Mouse (Mus musculus) hindbrain, embryonic 12.5 days (tissue): ENCODE results near the gene Ankrd11. TPM values are rescaled to one million over a fixed set of nuclear protein-coding genes. Genes with fewer than 3 reads are reported as not detected.

Experiments used
- ATAC-seq: fragments of 200-750 bp; cut with Nextera tagmentation; 2 replicates; pipeline ENCODE4 v1.8.0; 2017; ENCODE audit warnings: moderate TSS enrichment; ENCODE audit not compliant: low FRiP score
- H3K27ac ChIP-seq: fragments of 300-500 bp; sonication (generic); 2 replicates; pipeline ENCODE4 v1.5.1; 2016; ENCODE audit warnings: mild to moderate bottlenecking
- H3K27me3 ChIP-seq: fragments of 300-500 bp; sonication (generic); 2 replicates; pipeline ENCODE4 v1.6.1; 2016; ENCODE audit warnings: mild to moderate bottlenecking
- H3K36me3 ChIP-seq: fragments of 300-500 bp; sonication (generic); 2 replicates; pipeline ENCODE4 v1.6.1; 2016; ENCODE audit warnings: mild to moderate bottlenecking
- H3K4me1 ChIP-seq: fragments of 300-500 bp; sonication (generic); 2 replicates; pipeline ENCODE4 v1.6.1; 2016
- H3K4me2 ChIP-seq: fragments of 300-500 bp; sonication (generic); replicated peaks from 2 replicates; pipeline ENCODE4 v1.6.1; 2016; ENCODE audit warnings: mild to moderate bottlenecking
- H3K4me3 ChIP-seq: fragments of 300-500 bp; sonication (generic); 2 replicates; pipeline ENCODE4 v1.5.1; 2016; ENCODE audit warnings: mild to moderate bottlenecking
- H3K9ac ChIP-seq: fragments of 300-500 bp; sonication (generic); 2 replicates; pipeline ENCODE4 v1.6.1; 2016; ENCODE audit warnings: mild to moderate bottlenecking, moderate library complexity
- H3K9me3 ChIP-seq: fragments of 300-500 bp; sonication (generic); replicated peaks from 2 replicates; pipeline ENCODE4 v1.6.1; 2016; ENCODE audit warnings: mild to moderate bottlenecking
- WGBS: fragments of 180-500 bp; shearing (Covaris S2); methylation state at CpG from one replicate; pipeline ENCODE4 v1.1.7; 2016; 5-methylcytosine and 5-hydroxymethylcytosine counted together
- polyA plus RNA-seq: library from polyadenylated mRNA; unstranded; fragments of >200 nt; fragmentation: Nextera tagmentation; extraction: Ambion mirVana; gene quantifications from 2 replicates; pipeline ENCODE4 v1.2.1, GENCODE M21; 2016

Ankrd11 gene
- polyA plus RNA-seq, 1 experiment from 2014 or later = 90.1 TPM

GRCm38 (mm10) chr8:122976046-122976445 lies 66.0 kb downstream of the Ankrd11 start:
- ATAC-seq = no peak
- Histone ChIP-seq H3K9ac (no peak overlapping the region), H3K4me1 (0 out of 2 replicates have a peak, but pooled peaks cover 3% of the 10 kb centered on the region), H3K36me3 (no peaks in the 10 kb centered on the region), H3K27me3 (no peaks in the 10 kb centered on the region), H3K9me3 (no peaks in the 10 kb centered on the region), H3K27ac (no peak overlapping the region), H3K4me2 (no peak overlapping the region), H3K4me3 (no peak overlapping the region)
- WGBS = 95% methylated on average over 4 of the region's 4 CpGs

GRCm38 (mm10) chr8:122969964-122970620 lies 72.0 kb downstream of the Ankrd11 start:
- Histone ChIP-seq H3K9ac (no peak overlapping the region), H3K4me3 (no peak overlapping the region), H3K9me3 (no peaks in the 10 kb centered on the region), H3K27ac (no peak overlapping the region), H3K36me3 (0 out of 2 replicates have a peak, but pooled peaks cover 10% of the 10 kb centered on the region), H3K4me1 (no peaks in the 10 kb centered on the region), H3K4me2 (no peak overlapping the region), H3K27me3 (no peaks in the 10 kb centered on the region)
- no peak for ATAC-seq
- WGBS = 94% methylated on average over 3 of the region's 3 CpGs

GRCm38 (mm10) chr8:122968145-122968544 lies 73.9 kb downstream of the Ankrd11 start:
- Histone ChIP-seq H3K4me3 (no peak overlapping the region), H3K9me3 (no peaks in the 10 kb centered on the region), H3K27ac (no peak overlapping the region), H3K4me1 (no peaks in the 10 kb centered on the region), H3K9ac (no peak overlapping the region), H3K4me2 (no peak overlapping the region), H3K36me3 (0 out of 2 replicates have a peak, but pooled peaks cover 10% of the 10 kb centered on the region), H3K27me3 (no peaks in the 10 kb centered on the region)
- ATAC-seq = no peak
- WGBS = 88% methylated on average over 3 of the region's 3 CpGs

GRCm38 (mm10) chr8:122966638-122967037 lies 75.4 kb downstream of the Ankrd11 start:
- Histone ChIP-seq H3K27ac (no peak overlapping the region), H3K4me2 (no peak overlapping the region), H3K4me3 (no peak overlapping the region), H3K36me3 (0 out of 2 replicates have a peak, but pooled peaks cover 10% of the 10 kb centered on the region), H3K9ac (no peak overlapping the region), H3K27me3 (no peaks in the 10 kb centered on the region), H3K9me3 (no peaks in the 10 kb centered on the region), H3K4me1 (0 out of 2 replicates have a peak, but pooled peaks cover 2% of the 10 kb centered on the region)
- ATAC-seq = no peak
- WGBS = 88% methylated on average over 3 of the region's 3 CpGs

- H3K27me3 ChIP-seq = no peaks in the 10 kb centered on the region
- peaks cover 10% of the 10 kb centered on the region; the same call in 1 of the 2 replicates for H3K4me1 ChIP-seq
- no peaks in the 10 kb centered on the region for H3K36me3 ChIP-seq
- no peak for ATAC-seq
- 58% methylated on average over 5 of the region's 5 CpGs for WGBS
- no peak overlapping the region for H3K4me3 ChIP-seq
- no peak overlapping the region for H3K9ac ChIP-seq
- H3K27ac ChIP-seq = no peak overlapping the region
- H3K4me2 ChIP-seq = no peak overlapping the region
- no peaks in the 10 kb centered on the region for H3K9me3 ChIP-seq
Measured at GRCm38 (mm10) chr8:122962046-122962445, 80.0 kb downstream of the Ankrd11 start.

- Histone ChIP-seq H3K9ac (no peak overlapping the region), H3K4me3 (no peak overlapping the region), H3K9me3 (no peaks in the 10 kb centered on the region), H3K36me3 (no peaks in the 10 kb centered on the region), H3K27me3 (no peaks in the 10 kb centered on the region), H3K4me2 (no peak overlapping the region), H3K4me1 (peaks cover 10% of the 10 kb centered on the region; the same call in 1 of the 2 replicates), H3K27ac (no peak overlapping the region)
- WGBS = 68% methylated on average over 2 of the region's 2 CpGs
- ATAC-seq = no peak
Measured at GRCm38 (mm10) chr8:122961458-122961857, 80.6 kb downstream of the Ankrd11 start.

- H3K9me3 ChIP-seq = no peaks in the 10 kb centered on the region
- no peak overlapping the region for H3K9ac ChIP-seq
- H3K4me1 ChIP-seq = peaks cover 10% of the 10 kb centered on the region; the same call in 1 of the 2 replicates
- no peaks in the 10 kb centered on the region for H3K27me3 ChIP-seq
- H3K27ac ChIP-seq = no peak overlapping the region
- ATAC-seq = no peak
- WGBS = 23% methylated on average over 1 of the region's 1 CpGs
- H3K4me2 ChIP-seq = no peak overlapping the region
- H3K36me3 ChIP-seq = no peaks in the 10 kb centered on the region
- H3K4me3 ChIP-seq = no peak overlapping the region
Measured at GRCm38 (mm10) chr8:122960932-122961331, 81.1 kb downstream of the Ankrd11 start.

GRCm38 (mm10) chr8:122960323-122960722 lies 81.8 kb downstream of the Ankrd11 start:
- no peak overlapping the region for H3K4me2 ChIP-seq
- no peak for ATAC-seq
- no peaks in the 10 kb centered on the region for H3K36me3 ChIP-seq
- no peak overlapping the region for H3K27ac ChIP-seq
- no peaks in the 10 kb centered on the region for H3K27me3 ChIP-seq
- H3K9ac ChIP-seq = no peak overlapping the region
- H3K9me3 ChIP-seq = no peaks in the 10 kb centered on the region
- peaks cover 10% of the 10 kb centered on the region; the same call in 1 of the 2 replicates for H3K4me1 ChIP-seq
- no peak overlapping the region for H3K4me3 ChIP-seq
- WGBS = 92% methylated on average over 5 of the region's 5 CpGs

GRCm38 (mm10) chr8:122955997-122956396 lies 86.1 kb downstream of the Ankrd11 start:
- WGBS = 90% methylated on average over 3 of the region's 3 CpGs
- ATAC-seq = no peak
- H3K4me2 ChIP-seq = no peak overlapping the region
- no peaks in the 10 kb centered on the region for H3K27me3 ChIP-seq
- no peaks in the 10 kb centered on the region for H3K36me3 ChIP-seq
- no peaks in the 10 kb centered on the region for H3K9me3 ChIP-seq
- no peak overlapping the region for H3K9ac ChIP-seq
- no peak overlapping the region for H3K27ac ChIP-seq
- H3K4me3 ChIP-seq = no peak overlapping the region
- peaks cover 3% of the 10 kb centered on the region for H3K4me1 ChIP-seq

GRCm38 (mm10) chr8:122955195-122955594 lies 86.9 kb downstream of the Ankrd11 start:
- Histone ChIP-seq H3K27me3 (no peaks in the 10 kb centered on the region), H3K4me1 (no peaks in the 10 kb centered on the region; the same call in 1 of the 2 replicates), H3K9ac (no peak overlapping the region), H3K36me3 (no peaks in the 10 kb centered on the region), H3K4me3 (no peak overlapping the region), H3K27ac (no peak overlapping the region), H3K9me3 (no peaks in the 10 kb centered on the region), H3K4me2 (no peak overlapping the region)
- ATAC-seq = no peak

GRCm38 (mm10) chr8:122954090-122954799 lies 87.8 kb downstream of the Ankrd11 start:
- H3K4me1 ChIP-seq = peaks cover 2% of the 10 kb centered on the region
- no peak overlapping the region for H3K4me2 ChIP-seq
- H3K4me3 ChIP-seq = no peak overlapping the region
- WGBS = 88% methylated on average over 3 of the region's 3 CpGs
- ATAC-seq = no peak
- no peaks in the 10 kb centered on the region for H3K9me3 ChIP-seq
- H3K27ac ChIP-seq = no peak overlapping the region
- no peaks in the 10 kb centered on the region for H3K36me3 ChIP-seq
- H3K27me3 ChIP-seq = no peaks in the 10 kb centered on the region
- H3K9ac ChIP-seq = no peak overlapping the region

- Histone ChIP-seq H3K27ac (no peak overlapping the region), H3K36me3 (no peaks in the 10 kb centered on the region), H3K4me3 (no peak overlapping the region), H3K27me3 (no peaks in the 10 kb centered on the region), H3K9ac (no peak overlapping the region), H3K9me3 (no peaks in the 10 kb centered on the region), H3K4me1 (peaks cover 4% of the 10 kb centered on the region), H3K4me2 (no peak overlapping the region)
- no peak for ATAC-seq
- WGBS = 86% methylated on average over 6 of the region's 6 CpGs
Measured at GRCm38 (mm10) chr8:122953028-122953427, 89.0 kb downstream of the Ankrd11 start.
